Mouse (Mus musculus) lung, embryonic 14.5 days (tissue): Measurements from ENCODE around the gene Rpl19. TPM values are rescaled to one million over a fixed set of nuclear protein-coding genes. Genes with fewer than 3 reads are reported as not detected.

Experiments used
- ATAC-seq: fragments of 200-750 bp; cut with Nextera tagmentation; 2 replicates; pipeline ENCODE4 v1.8.0; 2017; ENCODE audit warnings: mild to moderate bottlenecking, moderate TSS enrichment, moderate library complexity; ENCODE audit not compliant: insufficient read depth
- DNase-seq: peaks from one replicate; pipeline ENCODE4 v3.0.0-alpha.2; 2015
- H3K27ac ChIP-seq: fragments of 300-500 bp; sonication (generic); 2 replicates; pipeline ENCODE4 v1.5.1; 2014; ENCODE audit warnings: low read depth, mild to moderate bottlenecking, moderate library complexity
- H3K27me3 ChIP-seq: fragments of 300-500 bp; sonication (generic); 2 replicates; pipeline ENCODE4 v1.6.1; 2014; ENCODE audit warnings: low read length, control low read depth; ENCODE audit not compliant: insufficient read depth
- H3K36me3 ChIP-seq: fragments of 300-500 bp; sonication (generic); 2 replicates; pipeline ENCODE4 v1.6.1; 2014; ENCODE audit warnings: control low read depth; ENCODE audit not compliant: insufficient read depth
- H3K4me1 ChIP-seq: fragments of 300-500 bp; sonication (generic); 2 replicates; pipeline ENCODE4 v1.6.1; 2014; ENCODE audit warnings: antibody characterized with exemption, control low read depth; ENCODE audit not compliant: insufficient read depth
- H3K4me2 ChIP-seq: fragments of 300-500 bp; sonication (generic); 2 replicates; pipeline ENCODE4 v1.6.1; 2014; ENCODE audit warnings: mild to moderate bottlenecking
- H3K4me3 ChIP-seq: fragments of 300-500 bp; sonication (generic); 2 replicates; pipeline ENCODE4 v1.5.1; 2014; ENCODE audit warnings: low read depth, low read length
- H3K9ac ChIP-seq: fragments of 300-500 bp; sonication (generic); 2 replicates; pipeline ENCODE4 v1.6.1; 2014
- H3K9me3 ChIP-seq: fragments of 300-500 bp; sonication (generic); 2 replicates; pipeline ENCODE4 v1.6.1; 2016; ENCODE audit warnings: low read depth, low read length, control low read depth
- CTCF ChIP-seq: IDR thresholded peaks from 2 replicates; pipeline ENCODE4 v1.5.1; 2016; ENCODE audit warnings: antibody characterized with exemption, low read depth
- WGBS: fragments of 180-500 bp; shearing (Covaris S2); extraction: QIAGEN DNeasy Blood & Tissue Kit; methylation state at CpG from one replicate; pipeline ENCODE4 v1.1.7; 2014; 5-methylcytosine and 5-hydroxymethylcytosine counted together
- polyA plus RNA-seq: library from polyadenylated mRNA; unstranded; fragments of >200 nt; fragmentation: Nextera tagmentation; extraction: Ambion mirVana; gene quantifications from 2 replicates; pipeline ENCODE4 v1.2.1, GENCODE M21; 2014

Rpl19 gene
- polyA plus RNA-seq, 1 experiment from 2014 or later, result 1,171 TPM

GRCm38 (mm10) chr11:98005686-98006085 lies 20.8 kb upstream of the Rpl19 start:
- Histone ChIP-seq H3K36me3 (peaks cover 22% of the 10 kb centered on the region), H3K4me1 (no peaks in the 10 kb centered on the region), H3K4me2 (no peak overlapping the region), H3K9me3 (no peaks in the 10 kb centered on the region), H3K27ac (no peak overlapping the region), H3K4me3 (no peak overlapping the region), H3K27me3 (peaks cover 15% of the 10 kb centered on the region; the same call in 1 of the 2 replicates), H3K9ac (no peak overlapping the region)
- ATAC-seq (no peak), DNase-seq (no peak)
- no peak for TF ChIP-seq CTCF
- WGBS, result 77% methylated on average over 10 of the region's 10 CpGs

- H3K4me2 ChIP-seq, result no peak overlapping the region
- no peak for ATAC-seq
- DNase-seq, result no peak
- WGBS, result 71% methylated on average over 11 of the region's 11 CpGs
- TF ChIP-seq CTCF, result no peak
- no peak overlapping the region for H3K9ac ChIP-seq
- H3K4me3 ChIP-seq, result no peak overlapping the region
- H3K27me3 ChIP-seq, result no peaks in the 10 kb centered on the region
- H3K27ac ChIP-seq, result no peak overlapping the region
- no peaks in the 10 kb centered on the region for H3K4me1 ChIP-seq
- H3K9me3 ChIP-seq, result no peaks in the 10 kb centered on the region
- H3K36me3 ChIP-seq, result peaks cover 31% of the 10 kb centered on the region
These were observed 18.4 kb upstream of the Rpl19 start for GRCm38 (mm10) chr11:98008087-98008486.

- Histone ChIP-seq H3K4me1 (no peaks in the 10 kb centered on the region), H3K36me3 (peaks cover 39% of the 10 kb centered on the region), H3K4me2 (no peak overlapping the region), H3K9me3 (no peaks in the 10 kb centered on the region), H3K4me3 (no peak overlapping the region), H3K27ac (no peak overlapping the region), H3K27me3 (no peaks in the 10 kb centered on the region), H3K9ac (no peak overlapping the region)
- ATAC-seq, result no peak
- no peak for TF ChIP-seq CTCF
- no peak for DNase-seq
- WGBS, result 54% methylated on average over 9 of the region's 9 CpGs
These were observed 14.8 kb upstream of the Rpl19 start for GRCm38 (mm10) chr11:98011716-98012115.

DNA sequence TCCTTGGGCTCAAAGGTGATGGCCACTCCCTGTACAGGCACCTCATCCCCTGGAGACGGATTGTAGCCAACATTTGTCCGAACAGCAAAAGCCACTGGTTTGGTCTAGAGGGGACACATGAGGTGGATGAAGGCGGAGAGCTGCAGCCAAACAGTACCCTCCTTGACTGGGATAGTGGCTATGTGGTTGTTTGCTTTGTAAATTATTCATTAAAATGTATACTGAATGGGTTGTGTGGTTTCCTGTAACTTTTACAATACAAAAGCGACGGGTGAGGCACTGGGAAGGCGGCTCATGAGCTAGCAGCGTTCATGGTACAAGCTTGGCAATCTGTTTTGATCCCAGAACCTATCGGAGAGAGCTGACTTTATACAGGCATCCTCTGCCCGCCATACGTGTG lies 13.7 kb upstream of the Rpl19 start:
- no peak for TF ChIP-seq CTCF
- no peak overlapping the region for H3K27ac ChIP-seq
- no peak overlapping the region for H3K4me2 ChIP-seq
- no peak overlapping the region for H3K4me3 ChIP-seq
- peaks cover 39% of the 10 kb centered on the region for H3K36me3 ChIP-seq
- no peaks in the 10 kb centered on the region for H3K9me3 ChIP-seq
- no peaks in the 10 kb centered on the region for H3K27me3 ChIP-seq
- H3K9ac ChIP-seq, result no peak overlapping the region
- DNase-seq (no peak), ATAC-seq (no peak)
- 75% methylated on average over 10 of the region's 10 CpGs for WGBS
- no peaks in the 10 kb centered on the region for H3K4me1 ChIP-seq

GRCm38 (mm10) chr11:98016177-98016576 lies 10.3 kb upstream of the Rpl19 start:
- peaks cover 6% of the 10 kb centered on the region for H3K4me1 ChIP-seq
- H3K9ac ChIP-seq, result no peak overlapping the region
- peaks cover 32% of the 10 kb centered on the region for H3K36me3 ChIP-seq
- TF ChIP-seq CTCF, result no peak
- H3K4me2 ChIP-seq, result no peak overlapping the region
- no peak for DNase-seq
- no peak overlapping the region for H3K4me3 ChIP-seq
- no peaks in the 10 kb centered on the region for H3K9me3 ChIP-seq
- no peaks in the 10 kb centered on the region for H3K27me3 ChIP-seq
- ATAC-seq, result no peak
- WGBS, result 84% methylated on average over 5 of the region's 5 CpGs
- H3K27ac ChIP-seq, result no peak overlapping the region

DNA sequence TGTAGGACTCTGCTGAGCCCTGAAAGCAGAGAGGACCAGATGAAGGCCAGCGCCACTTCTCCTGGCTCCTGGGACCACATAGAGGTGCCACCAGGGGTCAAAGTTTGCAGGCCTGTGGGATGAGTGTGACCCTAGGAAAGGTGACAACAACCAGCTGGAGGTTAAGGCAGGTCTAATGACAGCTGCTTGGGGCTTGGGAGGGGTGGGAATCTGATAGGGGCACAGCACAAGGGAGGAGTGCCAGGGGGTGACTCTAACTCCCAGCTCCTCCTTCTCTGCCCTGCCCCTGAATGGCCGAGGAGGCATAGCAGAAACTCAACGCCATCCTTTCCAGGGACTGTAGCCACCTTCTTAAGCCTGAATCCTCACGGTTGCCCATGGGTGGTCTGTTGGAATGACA lies 9.7 kb upstream of the Rpl19 start:
- no peak for ATAC-seq
- peaks cover 32% of the 10 kb centered on the region for H3K36me3 ChIP-seq

GRCm38 (mm10) chr11:98018222-98018621 lies 8.3 kb upstream of the Rpl19 start:
- Histone ChIP-seq H3K4me1 (peaks cover 12% of the 10 kb centered on the region), H3K9ac (no peak overlapping the region), H3K4me3 (no peak overlapping the region), H3K27me3 (no peaks in the 10 kb centered on the region), H3K36me3 (peaks cover 23% of the 10 kb centered on the region), H3K27ac (no peak overlapping the region), H3K4me2 (no peak overlapping the region), H3K9me3 (no peaks in the 10 kb centered on the region)
- no peak for TF ChIP-seq CTCF
- WGBS, result 62% methylated on average over 6 of the region's 6 CpGs
- DNase-seq (no peak), ATAC-seq (no peak)

More for the DNA sequence above, 9.7 kb upstream of the Rpl19 start:
- H3K27ac ChIP-seq, result no peak overlapping the region
- no peaks in the 10 kb centered on the region for H3K27me3 ChIP-seq
- no peak for TF ChIP-seq CTCF
- DNase-seq, result no peak
- H3K4me3 ChIP-seq, result no peak overlapping the region
- WGBS, result 57% methylated on average over 4 of the region's 4 CpGs
- H3K4me2 ChIP-seq, result no peak overlapping the region
- no peak overlapping the region; the same call in 1 of the 2 replicates for H3K9ac ChIP-seq
- peaks cover 12% of the 10 kb centered on the region for H3K4me1 ChIP-seq
- H3K9me3 ChIP-seq, result no peaks in the 10 kb centered on the region
